Mouse (Mus musculus): ENCODE measurements at regions not wholly inside any gene's neighbourhood (a gene's known extent, or its start where the extent isn't known, plus 50 kb on each side); places are given as distances from the start of the nearest gene placed in this dataset.

GRCm38 (mm10) chr11:44161734-44162418 lies 238.0 kb upstream of the Il12b start:
- no peak for DNase-seq

GRCm38 (mm10) chr11:44163049-44163448 lies 236.8 kb upstream of the Il12b start:
- DNase-seq = no peak

GRCm38 (mm10) chr11:44163748-44164147 lies 236.1 kb upstream of the Il12b start:
- no peak for DNase-seq

GRCm38 (mm10) chr11:44164186-44164585 lies 235.7 kb upstream of the Il12b start:
- no peak for DNase-seq

GRCm38 (mm10) chr11:44167724-44168500 lies 232.0 kb upstream of the Il12b start:
- DNase-seq = no peak

GRCm38 (mm10) chr11:44172478-44172877 lies 227.4 kb upstream of the Il12b start:
- DNase-seq = no peak

- DNase-seq = no peak
Observed at GRCm38 (mm10) chr11:44173196-44173595, 226.7 kb upstream of the Il12b start.

GRCm38 (mm10) chr11:44174548-44174947 lies 225.3 kb upstream of the Il12b start:
- DNase-seq = no peak

- DNase-seq = no peak
Observed at GRCm38 (mm10) chr11:44179711-44180110, 220.2 kb upstream of the Il12b start.

- DNase-seq = no peak
Observed at GRCm38 (mm10) chr11:44183823-44184222, 216.0 kb upstream of the Il12b start.

- DNase-seq = no peak
Observed at GRCm38 (mm10) chr11:44185218-44185890, 214.5 kb upstream of the Il12b start.

- no peak for DNase-seq
Observed at GRCm38 (mm10) chr11:44188202-44188601, 211.7 kb upstream of the Il12b start.

- DNase-seq = no peak
Observed at GRCm38 (mm10) chr11:44193806-44194205, 206.1 kb upstream of the Il12b start.

- no peak for DNase-seq
Observed at GRCm38 (mm10) chr11:44202716-44203115, 197.1 kb upstream of the Il12b start.

- DNase-seq = no peak
Observed at GRCm38 (mm10) chr11:44204384-44204783, 195.5 kb upstream of the Il12b start.

GRCm38 (mm10) chr11:44206866-44207265 lies 193.0 kb upstream of the Il12b start:
- DNase-seq = no peak

GRCm38 (mm10) chr11:44211871-44212441 lies 187.9 kb upstream of the Il12b start:
- no peak for DNase-seq

- no peak for DNase-seq
Observed at GRCm38 (mm10) chr11:44214095-44214494, 185.8 kb upstream of the Il12b start.

- no peak for DNase-seq
Observed at GRCm38 (mm10) chr11:44216346-44216745, 183.5 kb upstream of the Il12b start.

- no peak for DNase-seq
Observed at GRCm38 (mm10) chr11:44219971-44220370, 179.9 kb upstream of the Il12b start.

- no peak for DNase-seq
Observed at GRCm38 (mm10) chr11:44229996-44230395, 169.9 kb upstream of the Il12b start.

GRCm38 (mm10) chr11:44235456-44235855 lies 164.4 kb upstream of the Il12b start:
- no peak for DNase-seq

GRCm38 (mm10) chr11:44238051-44238450 lies 161.8 kb upstream of the Il12b start:
- no peak for DNase-seq

GRCm38 (mm10) chr11:44238598-44238997 lies 161.3 kb upstream of the Il12b start:
- DNase-seq = no peak

Data from cerebellum, adult 11 months (tissue).